Mouse (Mus musculus) stomach, embryonic 14.5 days (tissue): ENCODE measurements at regions not wholly inside any gene's neighbourhood (a gene's known extent, or its start where the extent isn't known, plus 50 kb on each side); places are given as distances from the start of the nearest gene placed in this dataset.

Source experiments
- ATAC-seq: fragments of 200-750 bp; cut with Nextera tagmentation; 2 replicates; pipeline ENCODE4 v1.8.0; 2017; ENCODE audit warnings: low read depth, moderate TSS enrichment; ENCODE audit not compliant: insufficient number of reproducible peaks, insufficient read depth, low FRiP score
- H3K27ac ChIP-seq: fragments of 300-500 bp; sonication (generic); 2 replicates; pipeline ENCODE4 v1.5.1; 2014; ENCODE audit warnings: mild to moderate bottlenecking, low read length, moderate library complexity, mixed read lengths
- H3K27me3 ChIP-seq: fragments of 300-500 bp; sonication (generic); 2 replicates; pipeline ENCODE4 v1.6.1; 2014; ENCODE audit warnings: low read length, control low read depth, mixed read lengths; ENCODE audit not compliant: control insufficient read depth, insufficient read depth
- H3K36me3 ChIP-seq: fragments of 300-500 bp; sonication (generic); 2 replicates; pipeline ENCODE4 v1.6.1; 2014; ENCODE audit warnings: mild to moderate bottlenecking, control low read depth, low read length, moderate library complexity, mixed read lengths; ENCODE audit not compliant: control insufficient read depth, insufficient read depth
- H3K4me1 ChIP-seq: fragments of 300-500 bp; sonication (generic); 2 replicates; pipeline ENCODE4 v1.6.1; 2014; ENCODE audit warnings: low read length, control low read depth, mixed read lengths; ENCODE audit not compliant: control insufficient read depth, insufficient read depth
- H3K4me2 ChIP-seq: fragments of 300-500 bp; sonication (generic); replicated peaks from 2 replicates; pipeline ENCODE4 v1.6.1; 2014; ENCODE audit warnings: low read depth, low read length, control low read depth
- H3K4me3 ChIP-seq: fragments of 300-500 bp; sonication (generic); 2 replicates; pipeline ENCODE4 v1.5.1; 2014; ENCODE audit warnings: low read depth, low read length, control low read depth
- H3K9ac ChIP-seq: fragments of 300-500 bp; sonication (generic); replicated peaks from 2 replicates; pipeline ENCODE4 v1.6.1; 2014; ENCODE audit warnings: low read depth, mild to moderate bottlenecking, control low read depth, low read length, moderate library complexity, mixed read lengths
- H3K9me3 ChIP-seq: fragments of 300-500 bp; sonication (generic); 2 replicates; pipeline ENCODE4 v1.6.1; 2016; ENCODE audit warnings: low read depth, low read length, control low read depth; ENCODE audit not compliant: control insufficient read depth
- WGBS: fragments of 180-500 bp; shearing (Covaris S2); extraction: QIAGEN DNeasy Blood & Tissue Kit; methylation state at CpG from one replicate; pipeline ENCODE4 v1.1.7; 2014; 5-methylcytosine and 5-hydroxymethylcytosine counted together

- 0 out of 2 replicates have a peak, but pooled peaks cover 12% of the 10 kb centered on the region for H3K27me3 ChIP-seq
Measured at GRCm38 (mm10) chr8:12000459-12000789, 160.2 kb downstream of the Tex29 start.

GRCm38 (mm10) chr8:12004241-12004640 lies 164.0 kb downstream of the Tex29 start:
- Histone ChIP-seq H3K4me2 (no peak overlapping the region), H3K9me3 (no peaks in the 10 kb centered on the region), H3K4me1 (no peaks in the 10 kb centered on the region), H3K27me3 (0 out of 2 replicates have a peak, but pooled peaks cover 6% of the 10 kb centered on the region), H3K9ac (no peak overlapping the region), H3K4me3 (no peak overlapping the region), H3K27ac (no peak overlapping the region), H3K36me3 (no peaks in the 10 kb centered on the region)
- ATAC-seq = no peak
- WGBS = 79% methylated on average over 7 of the region's 7 CpGs

More at GRCm38 (mm10) chr8:12000459-12000789, 160.2 kb downstream of the Tex29 start:
- ATAC-seq = no peak
- WGBS = 47% methylated on average over 2 of the region's 2 CpGs
- H3K4me3 ChIP-seq = no peak overlapping the region
- H3K36me3 ChIP-seq = no peaks in the 10 kb centered on the region
- H3K4me2 ChIP-seq = no peak overlapping the region
- H3K4me1 ChIP-seq = no peaks in the 10 kb centered on the region
- no peaks in the 10 kb centered on the region for H3K9me3 ChIP-seq
- H3K9ac ChIP-seq = no peak overlapping the region
- H3K27ac ChIP-seq = no peak overlapping the region

GRCm38 (mm10) chr8:12012769-12013168 lies 172.5 kb downstream of the Tex29 start:
- no peak overlapping the region for H3K9ac ChIP-seq
- no peak overlapping the region for H3K4me3 ChIP-seq
- H3K36me3 ChIP-seq = no peaks in the 10 kb centered on the region
- 72% methylated on average over 3 of the region's 3 CpGs for WGBS
- no peak overlapping the region for H3K4me2 ChIP-seq
- no peaks in the 10 kb centered on the region for H3K27me3 ChIP-seq
- no peaks in the 10 kb centered on the region for H3K4me1 ChIP-seq
- H3K9me3 ChIP-seq = no peaks in the 10 kb centered on the region
- no peak overlapping the region for H3K27ac ChIP-seq
- no peak for ATAC-seq

GRCm38 (mm10) chr8:12017750-12018149 lies 177.5 kb downstream of the Tex29 start:
- no peak for ATAC-seq
- H3K27me3 ChIP-seq = no peaks in the 10 kb centered on the region
- no peaks in the 10 kb centered on the region for H3K9me3 ChIP-seq
- H3K9ac ChIP-seq = no peak overlapping the region
- 65% methylated on average over 7 of the region's 7 CpGs for WGBS
- H3K4me2 ChIP-seq = no peak overlapping the region
- H3K4me3 ChIP-seq = no peak overlapping the region
- H3K27ac ChIP-seq = no peak overlapping the region
- H3K4me1 ChIP-seq = no peaks in the 10 kb centered on the region
- H3K36me3 ChIP-seq = no peaks in the 10 kb centered on the region

GRCm38 (mm10) chr8:12019272-12019671 lies 179.0 kb downstream of the Tex29 start:
- H3K4me3 ChIP-seq = no peak overlapping the region
- H3K27ac ChIP-seq = no peak overlapping the region
- no peaks in the 10 kb centered on the region for H3K9me3 ChIP-seq
- WGBS = 86% methylated on average over 9 of the region's 9 CpGs
- H3K9ac ChIP-seq = no peak overlapping the region
- no peaks in the 10 kb centered on the region for H3K4me1 ChIP-seq
- no peaks in the 10 kb centered on the region for H3K27me3 ChIP-seq
- no peaks in the 10 kb centered on the region for H3K36me3 ChIP-seq
- H3K4me2 ChIP-seq = no peak overlapping the region
- ATAC-seq = no peak

- Histone ChIP-seq H3K9ac (no peak overlapping the region), H3K36me3 (no peaks in the 10 kb centered on the region), H3K9me3 (no peaks in the 10 kb centered on the region), H3K4me1 (no peaks in the 10 kb centered on the region), H3K27me3 (no peaks in the 10 kb centered on the region), H3K4me3 (no peak overlapping the region), H3K27ac (no peak overlapping the region), H3K4me2 (no peak overlapping the region)
- ATAC-seq = no peak
- WGBS = 82% methylated on average over 4 of the region's 4 CpGs
Measured at GRCm38 (mm10) chr8:12023669-12024390, 183.6 kb downstream of the Tex29 start.

- H3K9ac ChIP-seq = no peak overlapping the region
- H3K27me3 ChIP-seq = 0 out of 2 replicates have a peak, but pooled peaks cover 2% of the 10 kb centered on the region
- H3K4me3 ChIP-seq = no peak overlapping the region
- 0 out of 2 replicates have a peak, but pooled peaks cover 6% of the 10 kb centered on the region for H3K4me1 ChIP-seq
- H3K36me3 ChIP-seq = no peaks in the 10 kb centered on the region
- H3K27ac ChIP-seq = no peak overlapping the region
- WGBS = 34% methylated on average over 22 of the region's 22 CpGs
- ATAC-seq = peak; percentile 56; the same call in 1 of the 2 replicates
- H3K9me3 ChIP-seq = no peaks in the 10 kb centered on the region
- H3K4me2 ChIP-seq = no peak overlapping the region
Measured at GRCm38 (mm10) chr8:12030363-12031116, 190.3 kb downstream of the Tex29 start.

- 40% methylated on average over 3 of the region's 3 CpGs for WGBS
- Histone ChIP-seq H3K4me3 (no peak overlapping the region), H3K4me1 (0 out of 2 replicates have a peak, but pooled peaks cover 6% of the 10 kb centered on the region), H3K27ac (no peak overlapping the region), H3K27me3 (0 out of 2 replicates have a peak, but pooled peaks cover 2% of the 10 kb centered on the region), H3K4me2 (no peak overlapping the region), H3K36me3 (no peaks in the 10 kb centered on the region), H3K9me3 (no peaks in the 10 kb centered on the region), H3K9ac (no peak overlapping the region)
- no peak for ATAC-seq
Measured at GRCm38 (mm10) chr8:12031796-12032195, 191.5 kb downstream of the Tex29 start.
